Mouse (Mus musculus) erythroblast, embryonic 14.5 days (primary cell): ENCODE measurements around the gene Syt17.

Source experiments
- GATA1 ChIP-seq: IDR thresholded peaks from 2 replicates; pipeline ENCODE4 v1.6.1; 2012; ENCODE audit warnings: low read length, inconsistent platforms, mixed read lengths
- TAL1 ChIP-seq: IDR thresholded peaks from 3 replicates; pipeline ENCODE4 v1.6.1; 2012; ENCODE audit warnings: low read length, inconsistent platforms, mixed read lengths

DNA sequence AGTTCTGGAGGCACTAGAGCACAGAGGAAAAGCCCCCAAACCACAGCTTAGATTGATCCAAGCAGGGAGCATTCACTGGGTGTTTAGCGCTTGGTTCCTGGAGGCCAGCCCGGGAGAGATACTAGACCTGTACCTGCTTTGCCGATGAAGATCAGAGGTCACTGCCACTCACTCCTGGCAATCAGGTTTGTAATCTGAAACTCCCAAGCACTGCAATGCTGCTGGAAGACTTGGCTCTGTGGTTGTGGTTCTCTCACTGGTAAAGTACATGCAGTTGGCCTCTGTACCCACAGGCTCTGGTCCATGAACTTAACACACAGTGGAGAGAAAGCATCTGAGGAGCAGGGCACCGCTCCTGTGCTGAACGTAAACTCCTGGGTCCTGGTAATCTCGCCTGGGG, 82.8 kb downstream of the Syt17 start:
- TF ChIP-seq GATA1 (no peak), TAL1 (no peak)
